Mouse (Mus musculus) adrenal gland, postnatal 0 days (tissue): Measurements from ENCODE around the gene Cd93. TPM values are rescaled to one million over a fixed set of nuclear protein-coding genes. Genes with fewer than 3 reads are reported as not detected.

Source experiments
- polyA plus RNA-seq: library from polyadenylated mRNA; unstranded; fragments of >200 nt; fragmentation: Nextera tagmentation; extraction: Ambion mirVana; gene quantifications from 2 replicates; pipeline ENCODE4 v1.2.1, GENCODE M21; 2015

The Cd93 gene
- 5.5 and 9.7 TPM in 2 replicates for polyA plus RNA-seq

GRCm38 (mm10) chr2:148443249-148443958 lies at the start of gene Cd93:
Gene Cd93 (minus strand): TSS chr2:148443563.

GRCm38 (mm10) chr2:148407870-148408760 lies 35.2 kb downstream of the Cd93 start, which contains the start of gene Thbd:
Gene Thbd (minus strand): TSS chr2:148408188.

GRCm38 (mm10) chr2:148395131-148396051 lies 48.0 kb downstream of the Cd93 start, which contains the start of gene Sstr4:
Gene Sstr4 (plus strand): TSS chr2:148395344.

Other genes with a start within 250 kb of the Cd93 start
- gene Sstr4, start 48.2 kb downstream of the Cd93 start, polyA plus RNA-seq: 0.49 and 0.55 TPM in 2 replicates
- 19.4 and 25.1 TPM in 2 replicates for gene Thbd, start 35.4 kb downstream of the Cd93 start, polyA plus RNA-seq
- 63.8 and 76.5 TPM in 2 replicates for gene Nxt1, start 229.0 kb upstream of the Cd93 start, polyA plus RNA-seq
- 12.0 and 20.5 TPM in 2 replicates for gene Gzf1, start 237.5 kb upstream of the Cd93 start, polyA plus RNA-seq